Mouse (Mus musculus): ENCODE data around the gene Zfp329. TPM values are rescaled to one million over a fixed set of nuclear protein-coding genes. Genes with fewer than 3 reads are reported as not detected.

Zfp329 gene
- polyA plus RNA-seq (2012), result 0.01 TPM in 1 of 2 replicates, not detected in the other

DNA sequence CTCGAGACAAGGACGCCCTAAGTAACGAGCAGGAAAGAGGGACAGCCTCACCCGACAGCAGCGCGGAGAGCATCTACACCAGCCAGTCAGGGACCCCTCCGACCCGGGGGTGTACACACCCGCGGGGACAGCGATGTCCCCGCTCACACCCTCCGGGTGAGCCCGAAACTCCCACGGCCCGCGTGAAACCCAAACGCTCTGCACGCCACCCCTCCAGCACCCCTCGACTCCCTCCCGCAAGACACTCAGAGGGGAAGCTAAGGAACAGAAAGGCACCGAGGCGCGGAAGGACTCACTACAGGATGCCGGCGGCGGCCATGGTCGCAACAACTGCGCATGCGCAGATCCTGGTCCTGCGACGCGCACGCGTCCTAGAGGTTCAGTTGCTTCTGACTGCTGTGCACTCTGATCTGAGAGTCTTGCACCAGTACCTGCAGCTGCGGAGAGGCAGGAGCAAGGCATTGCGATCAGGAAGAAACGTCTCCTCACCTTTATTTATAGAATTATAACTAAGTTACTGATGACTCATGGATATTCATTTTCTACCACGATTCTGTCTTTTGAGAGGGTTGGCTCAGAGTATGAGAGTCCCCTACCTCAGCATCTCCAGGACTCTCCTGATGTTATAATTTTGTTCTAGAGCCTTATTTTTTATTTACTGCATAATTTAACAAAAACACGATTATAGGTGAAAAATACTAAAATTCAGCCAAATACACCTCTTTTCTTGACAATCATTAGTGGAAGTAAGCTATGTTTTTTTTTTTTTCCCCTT lies at the start of gene Zfp329:
Gene Zfp329, minus strand, starts transcription at position 338 of the 775 bp plus-strand sequence.
- peaks cover 8% of the 10 kb centered on the region for H3K9me3 ChIP-seq (ENCODE audit: control insufficient read depth, low read length)
- H3K4me3 ChIP-seq (replicated peaks), result peak within 1 kb of the TSS; percentile 70
- no peak for TF ChIP-seq TAL1 (IDR thresholded peaks at IDR 0.05; ENCODE audit: low read length)
- no peak for TF ChIP-seq GATA1 (IDR thresholded peaks at IDR 0.05; ENCODE audit: low read length)
- H3K4me1 ChIP-seq (ENCODE audit: control insufficient read depth), result peaks cover 14% of the 10 kb centered on the region
- no peaks in the 10 kb centered on the region for H3K27me3 ChIP-seq (ENCODE audit: control insufficient read depth)
- no peaks in the 10 kb centered on the region for H3K36me3 ChIP-seq (ENCODE audit: control insufficient read depth)

GRCm38 (mm10) chr7:12835779-12836178 lies 17.1 kb upstream of the Zfp329 start:
- TF ChIP-seq GATA1 (IDR thresholded peaks at IDR 0.05; ENCODE audit: low read length) (no peak), TAL1 (IDR thresholded peaks at IDR 0.05; ENCODE audit: low read length) (no peak)
- peaks cover 10% of the 10 kb centered on the region for H3K9me3 ChIP-seq (ENCODE audit: control insufficient read depth, low read length)
- peaks cover 45% of the 10 kb centered on the region for H3K36me3 ChIP-seq (ENCODE audit: control insufficient read depth)
- no peaks in the 10 kb centered on the region for H3K27me3 ChIP-seq (ENCODE audit: control insufficient read depth)
- H3K4me1 ChIP-seq (ENCODE audit: control insufficient read depth), result peaks cover 26% of the 10 kb centered on the region
- peak overlapping the region; percentile 69 for H3K4me3 ChIP-seq (replicated peaks)

GRCm38 (mm10) chr7:12835193-12835671 lies 16.6 kb upstream of the Zfp329 start:
- TF ChIP-seq TAL1 (IDR thresholded peaks at IDR 0.05; ENCODE audit: low read length) (no peak), GATA1 (IDR thresholded peaks at IDR 0.05; ENCODE audit: low read length) (no peak)
- peak overlapping the region; percentile 69 for H3K4me3 ChIP-seq (replicated peaks)
- H3K4me1 ChIP-seq (ENCODE audit: control insufficient read depth), result peaks cover 26% of the 10 kb centered on the region
- H3K27me3 ChIP-seq (ENCODE audit: control insufficient read depth), result no peaks in the 10 kb centered on the region
- peaks cover 40% of the 10 kb centered on the region for H3K36me3 ChIP-seq (ENCODE audit: control insufficient read depth)
- H3K9me3 ChIP-seq (ENCODE audit: control insufficient read depth, low read length), result peaks cover 8% of the 10 kb centered on the region

DNA sequence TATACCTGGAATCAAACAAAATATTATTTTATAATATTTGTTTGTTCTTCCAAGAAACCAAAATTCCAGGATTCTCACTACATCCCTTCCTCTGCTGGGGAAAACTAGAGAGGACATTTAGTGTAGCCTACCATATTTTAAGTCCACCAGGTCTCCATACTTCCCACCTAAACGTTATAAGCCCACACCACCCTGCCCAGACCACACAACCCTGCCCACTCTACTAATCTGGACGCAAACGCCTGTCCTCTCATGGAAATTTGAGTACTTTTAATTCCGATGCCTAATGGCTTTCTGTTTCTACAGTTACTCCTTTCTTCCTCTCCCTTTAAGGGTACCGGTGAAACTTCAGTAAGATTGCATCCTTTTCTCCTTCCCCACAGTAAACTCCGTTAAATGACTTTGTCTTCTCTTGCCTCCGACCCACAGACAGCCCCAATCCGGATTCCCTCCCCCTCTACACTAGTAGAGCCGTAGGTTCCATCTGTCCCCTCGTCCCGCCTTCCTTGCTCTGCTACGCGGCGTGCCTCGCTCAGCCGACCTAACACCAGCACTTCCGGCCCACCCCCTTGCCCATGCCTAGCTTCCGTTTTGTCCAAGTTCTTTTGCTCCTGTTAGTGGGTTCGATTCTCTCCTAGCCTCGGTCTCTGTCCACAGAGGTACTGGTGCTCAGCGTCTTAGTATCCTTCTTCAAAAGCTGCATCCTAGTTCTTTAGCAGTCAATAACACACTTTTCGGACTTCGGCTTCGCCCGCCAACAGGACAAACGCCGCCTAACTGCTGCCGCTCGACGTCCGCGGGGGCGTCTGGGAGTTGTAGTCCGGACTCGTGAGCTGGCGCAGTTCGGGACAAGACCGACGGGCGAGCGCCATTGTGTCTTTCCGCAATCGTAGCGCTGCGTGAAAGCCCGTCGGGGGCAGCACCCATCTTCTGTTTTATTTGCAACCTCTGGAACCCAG lies 15.8 kb upstream of the Zfp329 start, which contains the start of gene Zfp110:
Gene Zfp110, plus strand, starts transcription at position 600 of the 959 bp plus-strand sequence.
- TF ChIP-seq GATA1 (IDR thresholded peaks at IDR 0.05; ENCODE audit: low read length), result no peak
- TF ChIP-seq TAL1 (IDR thresholded peaks at IDR 0.05; ENCODE audit: low read length), result no peak
- peaks cover 2% of the 10 kb centered on the region; the same call in 1 of the 2 replicates for H3K9me3 ChIP-seq (ENCODE audit: control insufficient read depth, low read length)
- no peaks in the 10 kb centered on the region for H3K27me3 ChIP-seq (ENCODE audit: control insufficient read depth)
- peaks cover 26% of the 10 kb centered on the region for H3K4me1 ChIP-seq (ENCODE audit: control insufficient read depth)
- peaks cover 33% of the 10 kb centered on the region for H3K36me3 ChIP-seq (ENCODE audit: control insufficient read depth)
- peak within 1 kb of the TSS; percentile 69 for H3K4me3 ChIP-seq (replicated peaks)

DNA sequence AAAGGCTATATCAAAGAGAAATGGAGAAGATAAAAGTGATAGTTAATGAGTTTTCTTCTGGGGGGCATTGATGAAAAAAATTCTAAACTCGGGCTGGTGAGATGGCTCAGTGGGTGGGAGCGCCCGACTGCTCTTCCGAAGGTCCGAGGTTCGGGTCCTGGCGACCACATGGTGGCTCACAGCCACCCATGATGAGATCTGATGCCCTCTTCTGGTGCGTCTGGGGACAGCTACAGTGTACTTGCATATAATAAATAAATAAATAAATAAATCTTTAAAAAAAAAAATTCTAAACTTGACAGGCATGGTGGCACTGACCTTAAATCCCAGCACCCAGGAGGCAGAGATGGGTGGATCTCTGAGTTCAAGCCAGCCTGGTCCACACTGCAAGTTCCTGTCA lies 3.1 kb downstream of the Zfp329 start:
- H3K27me3 ChIP-seq (ENCODE audit: control insufficient read depth), result no peaks in the 10 kb centered on the region
- peaks cover 14% of the 10 kb centered on the region for H3K4me1 ChIP-seq (ENCODE audit: control insufficient read depth)
- H3K36me3 ChIP-seq (ENCODE audit: control insufficient read depth), result peaks cover 13% of the 10 kb centered on the region
- no peak overlapping the region for H3K4me3 ChIP-seq (replicated peaks)
- peaks cover 18% of the 10 kb centered on the region for H3K9me3 ChIP-seq (ENCODE audit: control insufficient read depth, low read length)
- TF ChIP-seq TAL1 (IDR thresholded peaks at IDR 0.05; ENCODE audit: low read length), result no peak
- no peak for TF ChIP-seq GATA1 (IDR thresholded peaks at IDR 0.05; ENCODE audit: low read length)

DNA sequence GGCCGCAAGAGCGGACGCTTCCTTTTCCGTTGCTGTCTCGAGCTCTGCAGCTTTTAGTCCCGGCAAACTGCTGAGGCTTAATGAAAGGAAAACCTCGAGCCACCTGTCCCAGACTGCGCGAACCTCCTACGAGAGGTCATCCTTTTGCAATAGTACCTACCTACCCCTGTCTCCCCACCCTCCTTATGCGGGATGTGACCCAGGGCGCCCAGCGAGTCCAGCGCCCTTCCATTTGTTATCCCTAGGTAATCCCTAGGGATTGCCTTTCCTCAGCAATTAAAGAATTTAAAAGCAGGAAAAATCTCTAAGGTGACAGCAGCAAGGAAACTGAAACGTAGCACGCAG lies 15.0 kb downstream of the Zfp329 start:
- H3K4me3 ChIP-seq (replicated peaks), result peak overlapping the region; percentile 57
- peaks cover 12% of the 10 kb centered on the region for H3K36me3 ChIP-seq (ENCODE audit: control insufficient read depth)
- H3K4me1 ChIP-seq (ENCODE audit: control insufficient read depth), result peaks cover 10% of the 10 kb centered on the region
- H3K9me3 ChIP-seq (ENCODE audit: control insufficient read depth, low read length), result no peaks in the 10 kb centered on the region
- no peaks in the 10 kb centered on the region for H3K27me3 ChIP-seq (ENCODE audit: control insufficient read depth)
- no peak for TF ChIP-seq TAL1 (IDR thresholded peaks at IDR 0.05; ENCODE audit: low read length)
- TF ChIP-seq GATA1 (IDR thresholded peaks at IDR 0.05; ENCODE audit: low read length), result no peak

DNA sequence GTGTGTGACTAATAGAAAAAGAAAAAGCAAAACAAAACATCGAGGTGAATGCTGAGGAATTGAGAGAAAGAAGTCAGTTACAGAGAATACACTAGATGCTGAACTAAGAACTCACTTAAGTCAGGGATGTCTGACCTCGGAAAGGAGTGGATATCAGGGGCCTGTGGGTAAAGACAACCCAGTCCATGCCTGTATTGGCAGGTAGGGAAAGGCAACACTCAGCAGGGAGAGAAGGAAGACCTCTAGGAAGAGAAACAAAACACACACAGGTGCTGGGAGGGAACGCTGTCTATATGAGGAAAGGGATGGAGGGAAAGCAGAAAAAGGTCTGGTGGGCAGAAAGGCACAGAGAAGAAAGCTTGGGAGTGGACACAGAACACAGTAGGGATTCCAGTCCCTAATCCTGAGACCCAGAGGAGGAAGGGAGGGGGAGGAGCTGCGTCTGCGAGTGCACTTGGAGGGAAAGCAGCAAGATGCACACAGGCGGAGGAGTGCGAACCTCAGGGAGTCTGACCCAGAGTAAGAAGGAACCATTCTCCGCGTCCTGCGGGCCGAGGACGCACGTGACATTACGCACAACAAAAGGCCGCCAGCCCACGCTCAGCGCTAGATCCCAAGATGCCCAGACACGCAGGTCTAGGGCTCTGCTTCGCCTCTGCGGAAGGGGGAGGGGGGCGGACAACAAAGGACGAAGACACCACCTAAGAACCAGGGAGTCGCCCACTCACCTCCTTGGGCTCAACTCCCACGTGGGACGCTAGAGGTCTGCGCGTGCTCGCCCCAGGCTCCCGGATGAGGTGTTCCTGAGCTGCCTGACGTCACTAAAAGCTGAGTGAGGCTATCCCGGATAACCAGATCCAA lies 15.6 kb downstream of the Zfp329 start, which contains the start of gene Zscan18:
Gene Zscan18, minus strand, starts transcription at position 770 of the 861 bp plus-strand sequence.
- Histone ChIP-seq H3K27me3 (ENCODE audit: control insufficient read depth) (no peaks in the 10 kb centered on the region), H3K36me3 (ENCODE audit: control insufficient read depth) (peaks cover 7% of the 10 kb centered on the region), H3K4me1 (ENCODE audit: control insufficient read depth) (peaks cover 10% of the 10 kb centered on the region), H3K4me3 (replicated peaks) (peak within 1 kb of the TSS; percentile 57), H3K9me3 (ENCODE audit: control insufficient read depth, low read length) (0 out of 2 replicates have a peak, but pooled peaks cover 2% of the 10 kb centered on the region)
- TF ChIP-seq GATA1 (IDR thresholded peaks at IDR 0.05; ENCODE audit: low read length) (no peak), TAL1 (IDR thresholded peaks at IDR 0.05; ENCODE audit: low read length) (no peak)

DNA sequence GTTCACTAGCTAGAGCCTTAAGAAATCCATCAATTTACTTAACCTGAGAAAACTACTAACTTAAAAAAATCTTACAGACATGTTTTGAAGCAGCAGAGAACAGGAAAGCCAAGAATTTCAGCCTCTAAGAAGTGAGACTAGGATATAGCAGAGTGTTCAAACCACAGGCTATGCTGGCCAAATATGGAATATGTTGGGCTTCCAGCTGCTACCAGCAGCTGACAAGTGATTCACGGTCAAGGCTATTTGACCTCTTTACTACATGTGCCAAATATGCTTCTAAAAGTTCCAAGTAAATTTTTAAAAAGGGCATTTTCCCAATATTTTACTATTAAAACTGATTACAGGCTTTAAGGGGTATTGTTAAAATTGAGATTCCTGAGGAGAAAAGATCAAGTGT lies 19.1 kb downstream of the Zfp329 start:
- no peaks in the 10 kb centered on the region for H3K36me3 ChIP-seq (ENCODE audit: control insufficient read depth)
- H3K27me3 ChIP-seq (ENCODE audit: control insufficient read depth), result no peaks in the 10 kb centered on the region
- TF ChIP-seq GATA1 (IDR thresholded peaks at IDR 0.05; ENCODE audit: low read length), result no peak
- H3K4me3 ChIP-seq (replicated peaks), result no peak overlapping the region
- H3K4me1 ChIP-seq (ENCODE audit: control insufficient read depth), result peaks cover 10% of the 10 kb centered on the region
- H3K9me3 ChIP-seq (ENCODE audit: control insufficient read depth, low read length), result peaks cover 5% of the 10 kb centered on the region
